In genomic region chr2:48634456-48635174, GRCm38 (mm10) we compare ENCODE assay signal across 9 mouse cellular contexts.
DNase-seq lines count a peak whose midpoint lies in the region; ATAC-seq lines count a peak whose summit lies in the region.
"Had no signal": no experiment of that assay in that cellular context is flagged by ENCODE, and none has a peak within 500 bp of the region (broad histone marks: within the 10 kb centered on the region; RNA-seq: fewer than 3 reads in every experiment).

No protein-coding gene starts in this region.

- no peak overlapping the region for H3K27ac ChIP-seq in midbrain, embryonic 10.5 days (replicated peaks)
- no peak overlapping the region for H3K27ac ChIP-seq in midbrain, embryonic 16.5 days (ENCODE audit: low read length)
- H3K27ac ChIP-seq in hindbrain, embryonic 13.5 days, result no peak overlapping the region
- H3K27ac ChIP-seq: heart, adult 2 months had no signal

- no peak overlapping the region for H3K4me2 ChIP-seq in midbrain, embryonic 16.5 days (ENCODE audit: low read length)
- no peak overlapping the region for H3K4me2 ChIP-seq in hindbrain, embryonic 13.5 days

- H3K9ac ChIP-seq in midbrain, embryonic 16.5 days (ENCODE audit: low read depth, low read length), result no peak overlapping the region
- no peak overlapping the region for H3K9ac ChIP-seq in hindbrain, embryonic 13.5 days

- WGBS in midbrain, embryonic 10.5 days, result 68% methylated on average over 10 of the region's 10 CpGs
- WGBS in midbrain, embryonic 16.5 days, result 62% methylated on average over 10 of the region's 10 CpGs
- WGBS in hindbrain, embryonic 13.5 days, result 36% methylated on average over 10 of the region's 10 CpGs

- H3K27me3 ChIP-seq in midbrain, embryonic 10.5 days (ENCODE audit: low read depth, poor library complexity, severe bottlenecking), result no peaks in the 10 kb centered on the region
- no peaks in the 10 kb centered on the region for H3K27me3 ChIP-seq in midbrain, embryonic 16.5 days (ENCODE audit: control insufficient read depth, insufficient read depth, low read depth, low read length)
- H3K27me3 ChIP-seq in hindbrain, embryonic 13.5 days, result no peaks in the 10 kb centered on the region

- no peaks in the 10 kb centered on the region for H3K36me3 ChIP-seq in midbrain, embryonic 10.5 days
- H3K36me3 ChIP-seq in midbrain, embryonic 16.5 days (ENCODE audit: control insufficient read depth, insufficient read depth, low read length), result no peaks in the 10 kb centered on the region
- H3K36me3 ChIP-seq in hindbrain, embryonic 13.5 days, result no peaks in the 10 kb centered on the region

- no peak for ATAC-seq in midbrain, embryonic 16.5 days
- ATAC-seq in hindbrain, embryonic 13.5 days (ENCODE audit: low FRiP score), result peak; percentile 79

- DNase-seq in midbrain, embryonic 10.5 days (ENCODE audit: low spot score), result peak; percentile 19
- DNase-seq in kidney, postnatal 4 days, result peak; percentile 13 to 28
- DNase-seq in retina, postnatal 7 days (ENCODE audit: low read depth, low spot score), result peak; percentile 0
- DNase-seq in left cerebral cortex, postnatal 14 days (ENCODE audit: low spot score in 2 of 2), result no peak
- no peak for DNase-seq in layer of hippocampus, adult 18-20 months (ENCODE audit: low spot score in 2 of 2)
- DNase-seq in frontal cortex, postnatal 25 days (ENCODE audit: low spot score in 2 of 2), result no peak
- DNase-seq: heart, adult 2 months had no signal

- intact Hi-C loops in left cerebral cortex, postnatal 14 days (cut with DNase I), result no loop called here

- H3K4me1 ChIP-seq in midbrain, embryonic 10.5 days, result peaks cover 24% of the 10 kb centered on the region
- H3K4me1 ChIP-seq in midbrain, embryonic 16.5 days (ENCODE audit: control insufficient read depth, insufficient read depth, low read length), result peaks cover 2% of the 10 kb centered on the region
- peaks cover 2% of the 10 kb centered on the region for H3K4me1 ChIP-seq in hindbrain, embryonic 13.5 days (replicated peaks)

- H3K9me3 ChIP-seq in midbrain, embryonic 10.5 days (replicated peaks), result no peaks in the 10 kb centered on the region
- no peaks in the 10 kb centered on the region for H3K9me3 ChIP-seq in midbrain, embryonic 16.5 days (replicated peaks; ENCODE audit: control insufficient read depth, low read length, poor library complexity, severe bottlenecking)
- H3K9me3 ChIP-seq in hindbrain, embryonic 13.5 days, result no peaks in the 10 kb centered on the region

- no peak overlapping the region for H3K4me3 ChIP-seq in midbrain, embryonic 10.5 days
- H3K4me3 ChIP-seq in midbrain, embryonic 16.5 days (ENCODE audit: low read depth, low read length), result no peak overlapping the region
- H3K4me3 ChIP-seq in hindbrain, embryonic 13.5 days, result no peak overlapping the region
- H3K4me3 ChIP-seq: heart, adult 2 months had no signal

Comparison
In these comparisons a context has a peak if more than half of its experiments do, and no peak if none do; other contexts are left out.
1. DNase-seq: peak in midbrain, embryonic 10.5 days (single experiment), kidney, postnatal 4 days (2 of 2) and retina, postnatal 7 days (single experiment); none in left cerebral cortex, postnatal 14 days (0 of 2), layer of hippocampus, adult 18-20 months (0 of 2) and frontal cortex, postnatal 25 days (0 of 2).